Comparison of ENCODE assay signal across 24 mouse cellular contexts in the genomic region with DNA sequence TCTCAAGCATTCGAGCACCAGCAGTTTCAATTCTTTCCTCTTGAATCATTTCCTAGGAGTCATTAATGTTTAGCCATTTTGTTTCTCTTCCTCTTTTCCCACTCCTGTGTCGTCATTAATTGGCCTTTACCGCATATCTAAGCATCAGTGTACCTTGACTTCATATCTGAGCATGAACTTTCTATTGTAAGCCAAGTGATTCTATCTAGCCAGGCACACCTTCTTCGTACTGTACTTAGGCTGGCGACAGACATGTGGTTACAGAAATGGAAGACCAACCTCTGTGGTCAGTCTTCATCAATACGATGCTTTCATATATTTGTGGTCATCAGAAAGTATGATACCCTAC. TPM values are rescaled to one million over a fixed set of nuclear protein-coding genes. Genes with fewer than 3 reads are reported as not detected.
"Had no signal": no experiment of that assay in that cellular context is flagged by ENCODE, and none has a peak within 500 bp of the region (broad histone marks: within the 10 kb centered on the region; RNA-seq: fewer than 3 reads in every experiment).

No protein-coding gene starts in this region.

- H3K9me3 ChIP-seq: kidney, embryonic 15.5 days; limb, embryonic 12.5 days; limb, embryonic 15.5 days; megakaryocyte, embryonic 14.5 days; midbrain, embryonic 10.5 days; midbrain, embryonic 13.5 days had no signal

- H3K9ac ChIP-seq: kidney, embryonic 15.5 days; limb, embryonic 12.5 days; limb, embryonic 15.5 days; liver, embryonic 14.5 days; liver, postnatal 0 days; lung, embryonic 14.5 days; midbrain, embryonic 13.5 days had no signal

- H3K4me2 ChIP-seq: kidney, embryonic 15.5 days; limb, embryonic 12.5 days; limb, embryonic 15.5 days; liver, embryonic 11.5 days; lung, embryonic 14.5 days; midbrain, embryonic 13.5 days had no signal

- H3K27ac ChIP-seq: kidney, embryonic 15.5 days; limb, embryonic 12.5 days; limb, embryonic 15.5 days; liver, embryonic 14.5 days; macrophage; midbrain, embryonic 10.5 days; midbrain, embryonic 13.5 days; stomach, postnatal 0 days had no signal

- H3K4me1 ChIP-seq: limb, embryonic 12.5 days; megakaryocyte, embryonic 14.5 days; midbrain, embryonic 10.5 days; midbrain, embryonic 13.5 days had no signal

- DNase-seq: kidney, adult 18-20 months; kidney, postnatal 36 days; left cerebral cortex, postnatal 4 days; liver, postnatal 0 days; lung, embryonic 14.5 days; right cerebral cortex, adult 18-20 months; right cerebral cortex, postnatal 14 days; right cerebral cortex, postnatal 4 days; thymus, adult 2 months; thymus, postnatal 14 days; thymus, postnatal 4 days had no signal

- H3K4me3 ChIP-seq: kidney, embryonic 15.5 days; limb, embryonic 12.5 days; limb, embryonic 15.5 days; megakaryocyte, embryonic 14.5 days; midbrain, embryonic 10.5 days; midbrain, embryonic 13.5 days had no signal

- H3K27me3 ChIP-seq: kidney, embryonic 15.5 days; limb, embryonic 12.5 days; limb, embryonic 15.5 days; megakaryocyte, embryonic 14.5 days; midbrain, embryonic 13.5 days had no signal

- ATAC-seq: liver, postnatal 0 days; lung, postnatal 0 days; midbrain, embryonic 13.5 days; midbrain, embryonic 16.5 days had no signal

- H3K36me3 ChIP-seq: kidney, embryonic 15.5 days; limb, embryonic 12.5 days; limb, embryonic 15.5 days; midbrain, embryonic 10.5 days; midbrain, embryonic 13.5 days had no signal

RNA-seq across cellular contexts. Expression of a gene that starts 33.8 kb away (rescaled TPM):
- total RNA-seq: monocyte, adult 5-6 weeks had no signal
- polyA plus RNA-seq: lung, embryonic 14.5 days; macrophage had no signal
